Mouse (Mus musculus): Measurements from ENCODE around the gene Ccdc155.
A peak's percentile ranks its signal among the peaks of the same experiment; 100 is the strongest.
"Not testable (repeated sequence)": the region's sequence is repeated elsewhere in the genome, so short reads cannot be mapped to it uniquely, and the experiment has no call there.

Ccdc155 gene

DNA sequence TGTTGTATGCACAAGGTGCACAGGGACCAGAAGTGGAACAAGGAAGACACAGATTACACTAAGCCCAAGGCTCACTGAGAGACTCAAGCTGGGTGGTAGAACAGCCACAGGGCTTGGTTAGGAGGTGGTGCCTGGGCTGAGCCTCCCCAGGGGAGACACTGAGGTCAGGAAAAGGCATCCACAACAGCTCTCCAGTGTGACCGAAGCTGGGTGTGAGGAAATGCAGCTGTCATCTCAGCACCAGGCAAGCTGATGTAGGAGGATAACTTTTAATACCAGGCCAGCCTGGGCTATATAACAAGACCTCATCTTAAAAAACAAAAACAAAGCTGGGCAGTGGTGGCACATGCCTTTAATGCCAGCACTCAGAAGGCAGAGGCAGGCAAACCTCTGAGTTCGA, 13.5 kb downstream of the Ccdc155 start:
- DNase-seq (ENCODE audit: low spot score in 2 of 2): no peak

DNA sequence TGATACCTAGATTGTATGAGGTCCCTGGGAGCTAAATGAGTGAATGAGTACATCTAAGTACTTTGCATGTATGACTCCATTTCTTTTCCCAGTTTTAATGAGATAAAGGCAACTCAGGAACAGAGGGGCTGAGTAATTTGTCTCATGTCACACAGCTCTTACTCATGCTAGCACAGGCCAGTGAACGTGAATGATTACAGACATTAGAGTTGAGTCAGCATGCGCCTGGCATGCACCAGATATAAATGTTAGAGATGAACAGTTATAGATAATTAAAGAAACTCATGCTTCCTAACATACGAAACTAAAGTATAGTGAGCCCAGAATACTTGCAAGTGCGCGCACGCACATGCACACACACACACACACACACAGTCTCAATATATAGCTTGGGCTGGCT, 14.5 kb downstream of the Ccdc155 start:
- DNase-seq (ENCODE audit: low spot score in 2 of 2): no peak

DNA sequence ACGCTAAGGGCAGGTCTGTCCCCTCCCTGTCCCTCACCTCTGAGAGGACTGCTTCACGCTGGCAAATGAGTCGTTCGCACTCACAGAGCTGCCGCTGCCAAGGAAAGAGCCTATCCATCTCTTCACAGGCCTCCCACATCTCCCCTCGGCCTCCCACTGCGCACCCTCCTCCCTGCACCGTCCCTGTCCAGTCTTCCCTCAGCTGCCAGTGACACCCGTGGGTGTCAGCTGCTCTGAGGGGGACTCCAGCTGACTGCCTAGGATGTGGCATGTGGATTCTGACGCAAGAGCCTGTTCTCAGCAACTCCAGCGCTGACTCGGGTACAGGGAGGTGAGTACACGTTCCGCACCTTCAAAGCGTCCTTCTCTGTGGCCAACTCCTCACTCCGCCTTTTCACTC, 15.1 kb downstream of the Ccdc155 start:
- no peak for DNase-seq (ENCODE audit: low spot score in 2 of 2)

DNA sequence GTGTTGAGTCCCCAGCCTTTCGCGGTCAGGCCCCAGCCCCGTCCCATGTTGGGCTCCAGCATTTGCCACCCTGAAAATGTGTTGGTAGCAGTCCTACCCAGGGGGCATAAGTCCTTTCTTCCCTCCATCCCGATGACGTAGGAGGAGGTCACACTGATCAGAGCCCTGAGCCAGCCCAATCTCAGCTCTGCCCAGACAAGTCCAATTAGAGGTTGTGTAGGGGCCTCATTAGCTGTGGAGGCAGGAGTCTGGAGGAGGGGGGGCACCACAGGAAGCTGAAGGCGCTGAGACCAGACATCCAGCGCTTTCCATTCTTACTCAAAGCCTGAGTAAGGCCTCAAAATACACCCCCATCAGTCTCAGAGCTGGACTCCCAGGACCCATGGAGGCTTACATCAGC, 18.8 kb downstream of the Ccdc155 start:
- no peak for DNase-seq (ENCODE audit: low spot score in 2 of 2)

DNA sequence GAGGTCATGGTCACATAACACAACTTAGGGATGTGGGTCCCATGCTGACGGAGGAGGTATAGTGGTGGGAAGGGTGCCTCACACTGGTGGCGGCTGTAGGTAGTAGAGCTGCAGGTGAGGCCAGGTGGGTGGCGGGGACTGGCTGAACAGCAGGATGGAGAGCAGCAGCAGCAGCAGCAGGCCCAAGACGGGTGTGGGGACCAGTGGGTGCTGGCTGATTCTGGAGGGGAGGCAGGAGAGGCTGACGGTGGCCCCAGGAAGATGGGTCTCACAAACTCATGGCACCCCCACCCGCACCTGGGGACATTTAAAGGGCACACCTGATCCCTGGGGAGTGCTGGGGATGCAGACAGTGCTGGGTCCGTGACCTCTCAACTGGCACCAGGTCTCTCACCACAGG, 21.0 kb downstream of the Ccdc155 start:
- DNase-seq (ENCODE audit: low spot score in 2 of 2): no peak

DNA sequence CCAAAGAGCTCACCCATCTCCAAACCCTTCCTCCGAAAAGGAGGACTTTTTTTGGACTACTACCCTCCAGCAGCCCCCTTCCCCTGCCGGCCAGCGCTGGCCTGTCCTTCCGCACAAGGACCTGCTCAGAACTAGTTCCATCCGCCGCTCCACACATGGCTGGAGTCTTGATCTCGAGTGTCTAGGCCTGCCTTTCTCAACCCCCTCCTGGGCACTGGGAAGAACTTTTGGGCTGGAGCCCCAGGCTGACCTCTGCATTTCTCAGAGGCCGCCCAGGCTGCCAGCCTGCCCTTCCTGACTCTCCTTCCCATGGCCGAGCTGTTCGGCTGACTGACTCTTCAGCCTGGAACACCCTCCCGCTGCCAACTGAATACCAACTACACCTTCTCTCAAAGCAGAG, 22.1 kb downstream of the Ccdc155 start:
- no peak for DNase-seq (ENCODE audit: low spot score in 2 of 2)

DNA sequence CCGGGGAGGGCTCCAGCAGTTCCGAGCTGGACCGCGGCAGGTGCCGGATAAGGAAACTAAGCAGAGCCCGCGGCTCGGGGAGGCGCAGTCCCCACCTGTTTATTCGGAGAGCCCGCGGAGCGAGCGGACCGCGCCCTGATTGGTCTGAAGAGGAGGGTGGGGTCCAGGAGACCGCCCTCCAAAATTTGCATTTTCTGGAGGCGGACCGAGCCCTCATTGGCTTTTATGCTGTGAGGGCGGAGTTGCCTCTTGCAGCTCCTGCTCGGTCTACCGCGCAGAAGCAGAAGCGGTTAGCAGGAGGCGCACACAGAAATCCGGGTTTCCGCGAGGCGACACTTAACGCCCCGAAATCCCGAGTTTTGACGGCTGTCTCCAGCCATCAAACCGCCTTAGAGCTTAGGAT, 22.5 kb downstream of the Ccdc155 start:
- DNase-seq (ENCODE audit: low spot score in 2 of 2): peak; percentile 80 to 88

DNA sequence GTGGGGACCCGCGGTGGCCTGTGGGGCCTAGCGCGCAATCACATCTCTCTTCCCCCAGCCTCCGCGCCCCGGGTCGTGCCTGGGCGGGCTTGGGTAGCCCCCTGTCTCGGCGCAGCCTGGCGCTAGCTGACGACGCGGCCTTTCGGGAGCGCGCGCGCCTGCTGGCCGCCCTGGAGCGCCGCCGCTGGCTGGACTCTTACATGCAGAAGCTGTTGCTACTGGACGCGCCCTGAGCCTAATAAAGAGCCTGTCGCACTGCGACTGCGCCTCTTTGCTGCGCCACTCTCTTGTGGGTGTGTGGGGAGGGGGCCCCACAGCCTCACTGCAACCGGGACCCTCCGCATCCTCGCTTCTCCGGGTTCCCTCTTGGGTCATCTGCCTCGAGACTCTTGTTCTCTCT, 23.2 kb downstream of the Ccdc155 start:
- no peak for DNase-seq (ENCODE audit: low spot score in 2 of 2)

DNA sequence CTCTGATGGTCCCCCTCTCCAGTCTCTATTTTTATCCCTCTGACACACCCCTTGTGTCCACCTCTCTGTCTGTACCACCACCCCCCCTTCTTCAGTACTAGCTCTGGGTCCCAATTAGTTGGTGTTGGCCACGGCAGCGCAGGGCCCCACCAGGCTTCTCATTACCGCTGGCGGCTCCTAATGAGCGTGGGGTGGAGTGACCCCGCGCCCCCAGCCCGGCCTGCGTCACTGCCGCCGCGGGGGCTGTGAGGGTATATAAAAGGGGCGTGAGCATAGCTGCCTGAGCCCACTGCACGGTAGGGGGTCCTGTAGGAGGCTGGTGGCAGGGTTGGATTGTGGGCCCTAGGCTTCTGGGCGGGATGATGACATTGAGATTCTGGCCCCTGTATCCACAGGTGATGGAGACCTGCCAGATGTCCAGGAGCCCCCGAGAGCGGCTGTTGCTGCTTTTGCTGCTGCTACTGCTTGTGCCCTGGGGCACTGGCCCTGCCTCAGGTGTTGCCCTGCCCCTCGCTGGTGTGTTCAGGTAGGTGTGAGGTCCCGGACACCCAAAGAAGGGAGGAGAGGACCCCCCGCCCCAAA, 23.7 kb downstream of the Ccdc155 start, which contains the start of gene Pth2:
Pth2 (plus strand) TSS at position 100 of the 582 bp plus-strand sequence.
- no peak for DNase-seq (ENCODE audit: low spot score in 2 of 2)

DNA sequence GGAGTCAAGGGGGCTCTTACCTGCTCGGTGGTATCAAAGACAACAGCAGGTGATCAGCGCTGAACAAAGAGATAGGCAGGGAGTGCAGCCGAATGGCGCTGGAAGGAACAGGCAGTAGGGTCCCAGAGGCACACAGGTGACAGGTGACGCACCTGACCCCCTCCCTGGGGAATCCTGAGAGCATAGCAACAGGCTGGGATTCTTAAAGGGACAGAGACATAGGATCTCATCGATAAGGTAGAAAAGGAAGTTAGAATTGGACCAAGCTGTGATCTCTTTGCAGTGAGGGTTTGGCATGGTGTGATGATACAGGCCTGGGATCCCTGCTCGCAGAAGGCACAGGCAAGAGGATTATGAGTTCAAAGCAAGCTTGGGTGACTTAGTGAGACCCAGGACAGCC, 25.2 kb downstream of the Ccdc155 start, which contains the start of gene Gfy:
Gfy (minus strand) TSS at position 101 of the 400 bp plus-strand sequence.
- DNase-seq (ENCODE audit: low spot score in 2 of 2): no peak

DNA sequence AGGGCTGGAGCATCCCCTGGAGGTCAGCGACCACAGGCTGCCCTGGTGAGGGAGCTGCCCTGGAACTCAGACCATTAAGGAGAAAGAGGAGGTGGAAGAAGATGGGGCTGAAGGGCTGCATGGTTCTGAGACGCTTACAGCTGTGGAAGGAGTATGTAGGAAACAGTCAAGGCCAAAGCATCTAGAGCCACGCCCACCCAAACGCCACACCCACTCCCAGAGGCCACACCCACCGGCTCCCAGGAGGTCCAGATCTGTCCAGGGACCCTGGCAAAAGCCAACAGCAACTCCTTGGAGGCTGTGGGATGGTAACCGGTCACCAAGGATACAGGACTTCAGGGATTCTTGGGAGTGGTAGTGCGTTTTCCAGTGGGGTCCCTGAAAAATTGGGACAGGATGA, 26.1 kb downstream of the Ccdc155 start:
- DNase-seq (ENCODE audit: low spot score in 2 of 2): no peak

DNA sequence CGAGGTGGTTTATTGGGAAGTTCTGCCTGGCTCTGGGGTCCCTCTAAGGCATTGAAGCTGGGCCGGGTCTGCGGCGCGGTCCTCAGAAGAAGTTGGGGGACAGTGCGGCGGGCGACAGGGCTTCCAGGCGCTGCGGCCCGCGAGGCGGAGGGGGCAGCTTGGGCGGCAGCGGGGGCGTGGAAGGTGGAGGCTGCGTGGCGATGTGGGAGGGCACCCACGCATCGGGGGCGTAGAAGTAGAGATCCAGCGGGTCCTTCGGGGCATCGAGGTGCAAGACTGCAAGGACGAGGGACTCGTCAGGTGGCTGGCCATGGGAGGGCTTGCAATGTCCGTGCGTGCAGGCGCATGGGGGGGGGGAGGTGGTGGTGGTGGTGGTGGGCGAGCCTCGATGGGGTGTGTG, 28.3 kb downstream of the Ccdc155 start:
- DNase-seq (ENCODE audit: low spot score in 2 of 2): no peak

DNA sequence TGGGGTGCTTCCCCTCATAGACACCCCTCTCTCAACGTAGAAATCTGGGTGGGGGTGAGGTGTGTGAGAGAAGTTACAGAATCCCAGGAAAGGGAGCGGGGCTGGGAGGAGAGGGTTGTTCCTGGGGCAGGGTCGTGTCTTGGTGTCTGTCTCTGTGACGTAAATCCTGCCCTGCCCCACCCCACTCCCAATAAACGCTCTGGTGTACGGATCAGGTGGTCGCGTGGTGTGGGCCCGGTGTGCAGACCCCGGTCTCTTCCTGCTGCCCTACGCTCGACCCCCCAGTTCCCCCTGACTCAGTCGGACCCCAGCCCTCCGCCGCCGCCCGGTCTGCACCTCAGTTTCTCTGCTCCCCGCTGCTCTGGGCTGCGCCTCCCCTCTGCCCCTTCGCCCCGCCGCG, 28.8 kb downstream of the Ccdc155 start:
- no peak for DNase-seq (ENCODE audit: low spot score in 2 of 2)

DNA sequence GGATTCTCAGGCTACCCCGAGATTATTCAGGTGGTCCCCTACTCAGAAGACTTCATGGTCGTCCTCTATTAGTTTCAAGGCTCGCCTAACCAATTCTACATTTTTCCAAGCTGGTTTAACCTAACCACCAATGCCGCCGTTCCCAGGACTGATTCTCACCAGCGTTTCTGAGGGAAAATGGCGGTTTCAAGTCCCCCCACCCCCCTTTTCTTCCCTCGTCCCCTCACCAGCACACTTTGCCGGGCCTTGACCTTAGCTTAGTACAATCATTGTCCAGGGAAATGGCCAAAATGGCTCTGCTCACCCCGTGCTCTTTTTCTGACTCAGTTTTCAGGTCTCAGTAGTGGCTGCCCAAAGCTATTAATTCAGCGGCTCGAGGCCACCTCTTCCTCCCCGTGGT, 29.3 kb downstream of the Ccdc155 start:
- no peak for DNase-seq (ENCODE audit: low spot score in 2 of 2)

DNA sequence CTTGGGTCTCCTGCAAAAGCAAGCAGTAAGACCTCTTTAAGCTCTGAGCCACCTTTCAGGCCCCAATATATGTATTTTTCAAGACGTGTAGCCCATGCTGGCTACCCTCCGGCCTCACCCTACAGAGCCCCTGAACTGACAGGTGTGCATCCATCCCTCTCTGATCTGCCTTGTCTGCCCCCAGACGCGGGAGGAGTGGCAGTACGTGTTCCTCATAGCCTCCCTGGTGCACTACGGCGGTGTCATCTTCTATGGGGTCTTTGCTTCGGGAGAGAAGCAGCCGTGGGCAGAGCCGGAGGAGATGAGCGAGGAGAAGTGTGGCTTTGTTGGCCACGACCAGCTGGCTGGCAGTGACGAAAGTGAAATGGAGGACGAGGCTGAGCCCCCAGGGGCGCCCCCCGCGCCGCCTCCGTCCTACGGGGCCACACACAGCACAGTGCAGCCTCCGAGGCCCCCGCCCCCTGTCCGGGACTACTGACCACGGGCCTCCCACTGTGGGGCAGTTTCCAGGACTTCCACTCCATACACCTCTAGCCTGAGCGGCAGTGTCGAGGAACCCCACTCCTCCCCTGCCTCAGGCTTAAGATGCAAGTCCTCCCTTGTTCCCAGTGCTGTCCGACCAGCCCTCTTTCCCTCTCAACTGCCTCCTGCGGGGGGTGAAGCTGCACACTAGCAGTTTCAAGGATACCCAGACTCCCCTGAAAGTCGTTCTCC, 30.0 kb downstream of the Ccdc155 start:
- DNase-seq (ENCODE audit: low spot score in 2 of 2): no peak

DNA sequence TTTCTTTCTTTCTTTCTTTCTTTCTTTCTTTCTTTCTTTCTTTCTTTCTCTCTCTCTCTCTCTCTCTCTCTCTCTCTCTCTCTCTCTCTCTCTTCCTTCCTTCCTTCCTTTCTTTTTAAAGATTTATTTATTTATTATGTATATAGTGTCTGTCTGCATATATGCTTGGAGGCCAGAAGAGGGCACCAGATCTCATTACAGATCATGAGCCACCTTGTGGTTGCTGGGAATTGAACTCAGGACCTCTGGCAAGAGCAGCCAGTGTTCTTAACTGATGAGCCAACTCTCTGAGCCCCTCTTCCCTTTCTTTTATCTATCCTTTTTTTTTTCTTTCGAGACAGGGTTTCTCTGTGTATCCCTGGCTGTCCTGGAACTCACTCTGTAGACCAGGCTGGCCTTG, 30.9 kb downstream of the Ccdc155 start:
- DNase-seq (ENCODE audit: low spot score in 2 of 2): not testable (repeated sequence)

DNA sequence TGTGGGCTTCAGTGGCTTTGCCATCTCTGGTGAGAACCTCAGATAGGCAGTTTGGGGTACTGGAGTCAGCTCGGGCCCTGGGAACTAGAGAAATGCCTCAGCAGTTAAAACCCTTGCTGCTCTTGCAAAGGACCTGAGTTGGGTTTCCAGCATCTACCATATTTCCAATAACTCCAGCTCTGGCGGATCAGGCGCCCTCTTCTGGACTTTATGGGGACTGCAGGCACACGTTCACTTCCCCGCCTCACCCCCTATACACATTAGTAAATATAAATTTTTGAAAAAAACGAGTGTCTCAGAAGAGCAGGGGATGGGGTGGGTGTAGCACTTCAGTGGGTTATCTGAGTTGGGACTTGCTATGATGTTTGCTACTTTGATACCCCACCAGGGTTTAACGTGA, 31.7 kb downstream of the Ccdc155 start:
- DNase-seq (ENCODE audit: low spot score in 2 of 2): no peak

DNA sequence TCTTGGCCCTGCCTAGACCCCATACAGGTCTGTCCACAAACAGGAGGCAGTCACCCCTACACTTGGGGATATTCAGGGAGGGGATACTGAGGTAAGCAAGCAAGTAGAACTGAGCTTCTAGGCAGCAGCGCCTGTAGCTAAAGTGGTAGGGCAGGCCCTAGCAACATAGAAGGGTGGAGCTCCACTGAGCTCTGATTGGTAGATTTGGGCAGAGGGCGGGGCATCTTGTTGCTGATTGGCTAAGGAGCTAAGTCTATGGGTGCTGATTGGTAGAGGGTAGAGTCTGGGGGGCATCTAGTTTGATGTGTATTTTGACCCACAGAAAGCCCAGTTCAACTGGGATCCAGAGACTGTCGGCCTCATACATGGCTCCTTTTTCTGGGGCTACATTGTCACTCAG, 35.2 kb downstream of the Ccdc155 start:
- DNase-seq (ENCODE audit: low spot score in 2 of 2): no peak

DNA sequence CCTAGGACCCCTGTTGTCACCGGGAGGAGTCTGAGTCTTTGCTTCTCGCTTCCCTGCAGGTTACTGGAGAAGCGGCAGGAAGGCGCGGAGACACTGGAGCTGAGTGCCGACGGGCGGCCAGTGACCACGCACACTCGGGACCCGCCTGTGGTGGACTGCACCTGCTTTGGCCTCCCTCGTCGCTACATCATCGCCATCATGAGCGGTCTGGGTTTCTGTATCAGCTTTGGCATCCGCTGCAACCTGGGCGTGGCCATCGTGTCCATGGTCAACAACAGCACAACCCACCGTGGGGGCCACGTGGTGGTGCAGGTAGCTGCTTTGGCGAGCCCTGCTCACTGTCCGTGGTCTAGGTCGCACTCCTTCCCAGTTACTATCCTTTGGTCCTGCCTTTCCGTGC, 36.0 kb downstream of the Ccdc155 start:
- DNase-seq (ENCODE audit: low spot score in 2 of 2): no peak

DNA sequence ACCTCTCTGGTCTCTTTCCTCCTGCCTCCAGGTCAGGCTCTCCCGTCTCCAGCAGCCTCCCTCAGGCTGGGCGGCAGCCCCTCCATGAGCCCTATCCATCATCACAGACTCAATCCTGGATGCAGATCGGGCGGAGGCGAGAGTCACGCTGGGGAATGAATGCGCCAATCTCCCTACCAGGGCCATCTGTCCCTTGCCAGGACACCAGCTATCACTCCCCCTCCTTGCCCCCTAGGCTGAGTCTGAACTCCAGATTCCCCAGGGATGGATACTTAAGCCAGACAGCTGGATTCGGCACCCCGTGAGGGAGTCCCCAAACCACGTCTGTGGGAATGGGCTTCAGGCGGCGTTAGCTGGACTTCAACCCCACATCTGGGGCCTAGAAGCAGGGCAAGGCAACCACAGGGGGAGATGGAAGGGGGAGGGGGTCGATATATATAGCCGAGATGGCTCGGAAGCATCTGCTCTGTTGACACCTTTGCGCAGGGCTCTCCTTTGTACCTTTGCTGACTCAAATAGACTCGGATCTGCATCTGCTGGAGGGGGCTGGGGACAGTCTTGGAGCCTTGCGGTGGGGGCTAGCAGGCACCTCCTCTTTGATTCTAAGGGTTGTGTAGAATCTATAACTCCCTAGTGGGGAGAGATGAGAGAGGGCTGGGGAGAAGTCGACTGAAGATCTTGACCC, 36.8 kb downstream of the Ccdc155 start:
- no peak for DNase-seq (ENCODE audit: low spot score in 2 of 2)

DNA sequence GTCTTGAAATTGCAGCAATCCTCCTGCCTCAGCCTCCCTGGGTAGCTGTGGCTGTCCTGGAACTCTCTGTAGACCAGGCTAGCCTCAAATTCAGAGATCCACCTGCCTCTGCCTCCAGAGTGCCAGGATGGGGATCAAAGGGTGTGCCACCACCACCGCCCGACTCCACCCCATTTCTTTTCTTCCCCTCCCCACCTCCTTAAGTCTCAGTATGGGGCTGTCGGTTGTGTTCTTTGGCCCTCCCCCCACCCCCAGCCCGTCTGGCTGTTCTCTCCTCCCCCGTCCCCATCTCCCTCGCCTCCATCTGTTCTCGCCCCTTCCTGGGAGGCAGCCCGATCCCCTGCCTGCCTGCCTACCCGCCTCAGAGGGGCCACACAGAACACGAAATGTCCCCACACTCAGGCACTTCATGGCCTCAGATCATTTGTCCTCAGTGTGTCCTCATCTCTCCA, 37.7 kb downstream of the Ccdc155 start:
- DNase-seq (ENCODE audit: low spot score in 2 of 2): no peak

DNA sequence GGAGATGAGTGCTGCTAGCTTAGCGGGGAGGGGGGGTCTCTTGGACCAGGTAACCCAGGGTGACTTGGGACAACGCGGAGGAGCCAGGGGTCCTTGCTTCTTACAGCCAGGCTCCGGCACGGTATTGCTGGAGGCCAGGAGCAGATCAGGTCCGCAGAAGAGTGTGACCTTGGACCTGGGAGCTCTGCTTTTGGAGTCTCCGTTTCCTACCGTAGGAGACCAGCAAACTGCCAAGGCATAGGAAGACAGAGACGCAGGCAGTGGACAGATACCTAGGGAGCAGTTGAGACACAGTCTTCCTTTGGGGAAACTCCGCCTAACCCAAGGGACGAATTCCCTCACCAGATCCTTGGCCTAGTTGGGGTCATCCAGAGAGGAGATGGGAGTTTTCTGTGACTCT, 39.0 kb downstream of the Ccdc155 start:
- no peak for DNase-seq (ENCODE audit: low spot score in 2 of 2)

DNA sequence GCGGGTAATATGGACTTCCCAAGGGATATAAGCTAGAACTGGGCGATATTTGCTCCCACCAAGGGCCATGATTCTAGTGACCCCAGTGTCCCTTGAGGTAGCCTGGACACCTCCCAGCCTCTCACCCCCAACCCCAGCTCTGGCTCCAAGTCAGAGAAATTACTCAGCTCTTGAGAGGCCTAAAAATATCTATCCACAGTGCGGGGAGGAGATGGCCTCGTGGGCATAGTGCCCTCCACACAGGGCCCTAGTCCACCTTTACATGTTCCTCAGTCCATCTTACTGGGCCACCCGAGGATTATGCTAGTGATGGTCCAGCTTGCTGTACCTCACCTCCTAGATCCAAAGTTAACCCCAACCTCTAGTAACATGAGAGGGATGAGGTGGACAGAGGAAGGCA, 39.9 kb downstream of the Ccdc155 start:
- DNase-seq (ENCODE audit: low spot score in 2 of 2): no peak

Measured in urinary bladder, postnatal 36 days (tissue).